Mouse (Mus musculus) neural tube, embryonic 15.5 days (tissue): ENCODE data around the gene Ankrd52. TPM values are rescaled to one million over a fixed set of nuclear protein-coding genes. Genes with fewer than 3 reads are reported as not detected.

ENCODE experiments used
- ATAC-seq: fragments of 200-750 bp; cut with Nextera tagmentation; 2 replicates; pipeline ENCODE4 v1.8.0; 2017; ENCODE audit warnings: mild to moderate bottlenecking, moderate TSS enrichment, moderate library complexity; ENCODE audit not compliant: low FRiP score
- H3K27ac ChIP-seq: fragments of 300-500 bp; sonication (generic); replicated peaks from 2 replicates; pipeline ENCODE4 v1.5.1; 2015; ENCODE audit warnings: mild to moderate bottlenecking, inconsistent platforms
- H3K27me3 ChIP-seq: fragments of 300-500 bp; sonication (generic); replicated peaks from 2 replicates; pipeline ENCODE4 v1.6.1; 2015; ENCODE audit warnings: inconsistent platforms
- H3K36me3 ChIP-seq: fragments of 300-500 bp; sonication (generic); 2 replicates; pipeline ENCODE4 v1.6.1; 2015; ENCODE audit warnings: inconsistent platforms
- H3K4me1 ChIP-seq: fragments of 300-500 bp; sonication (generic); 2 replicates; pipeline ENCODE4 v1.6.1; 2015; ENCODE audit warnings: inconsistent platforms
- H3K4me2 ChIP-seq: fragments of 300-500 bp; sonication (generic); 2 replicates; pipeline ENCODE4 v1.6.1; 2015; ENCODE audit warnings: inconsistent platforms, mild to moderate bottlenecking, moderate library complexity
- H3K4me3 ChIP-seq: fragments of 300-500 bp; sonication (generic); replicated peaks from 2 replicates; pipeline ENCODE4 v1.5.1; 2015; ENCODE audit warnings: mild to moderate bottlenecking, inconsistent platforms
- H3K9ac ChIP-seq: fragments of 300-500 bp; sonication (generic); replicated peaks from 2 replicates; pipeline ENCODE4 v1.6.1; 2015; ENCODE audit warnings: mild to moderate bottlenecking, inconsistent platforms
- H3K9me3 ChIP-seq: fragments of 300-500 bp; sonication (generic); replicated peaks from 2 replicates; pipeline ENCODE4 v1.6.1; 2016; ENCODE audit warnings: inconsistent platforms
- WGBS: fragments of 180-500 bp; shearing (Covaris S2); methylation state at CpG from one replicate; pipeline ENCODE4 v1.1.7; 2015; ENCODE audit warnings: mixed read lengths; 5-methylcytosine and 5-hydroxymethylcytosine counted together
- polyA plus RNA-seq: library from polyadenylated mRNA; unstranded; fragments of >200 nt; fragmentation: Nextera tagmentation; extraction: Ambion mirVana; gene quantifications from 2 replicates; pipeline ENCODE4 v1.2.1, GENCODE M21; 2015

Ankrd52 gene
- polyA plus RNA-seq, 1 experiment from 2014 or later = 11.2 TPM

- no peak overlapping the region for H3K4me2 ChIP-seq
- no peaks in the 10 kb centered on the region for H3K9me3 ChIP-seq
- no peak overlapping the region for H3K4me3 ChIP-seq
- H3K9ac ChIP-seq = no peak overlapping the region
- peaks cover 5% of the 10 kb centered on the region for H3K36me3 ChIP-seq
- no peaks in the 10 kb centered on the region for H3K27me3 ChIP-seq
- peaks cover 26% of the 10 kb centered on the region for H3K4me1 ChIP-seq
- H3K27ac ChIP-seq = peak overlapping the region; percentile 98; the same call in 1 of the 2 replicates
- WGBS = 60% methylated on average over 5 of the region's 6 CpGs
- no peak for ATAC-seq
Observed at GRCm38 (mm10) chr10:128370021-128370420, 6.9 kb upstream of the Ankrd52 start.

GRCm38 (mm10) chr10:128370601-128371000 is 6.3 kb upstream of the Ankrd52 start:
- Histone ChIP-seq H3K9me3 (no peaks in the 10 kb centered on the region), H3K9ac (no peak overlapping the region), H3K27me3 (no peaks in the 10 kb centered on the region), H3K4me1 (peaks cover 26% of the 10 kb centered on the region), H3K36me3 (no peaks in the 10 kb centered on the region), H3K4me3 (no peak overlapping the region), H3K27ac (no peak overlapping the region), H3K4me2 (no peak overlapping the region)
- 48% methylated on average over 4 of the region's 4 CpGs for WGBS
- ATAC-seq = no peak

- no peak overlapping the region for H3K27ac ChIP-seq
- 84% methylated on average over 5 of the region's 5 CpGs for whole genome bisulfite sequencing
- H3K4me2 ChIP-seq = no peak overlapping the region
- peaks cover 25% of the 10 kb centered on the region for H3K4me1 ChIP-seq
- no peak overlapping the region for H3K9ac ChIP-seq
- ATAC-seq = no peak
- H3K4me3 ChIP-seq = no peak overlapping the region
- no peaks in the 10 kb centered on the region for H3K9me3 ChIP-seq
- no peaks in the 10 kb centered on the region for H3K27me3 ChIP-seq
- H3K36me3 ChIP-seq = no peaks in the 10 kb centered on the region
Observed at GRCm38 (mm10) chr10:128372142-128372541, 4.8 kb upstream of the Ankrd52 start.

DNA sequence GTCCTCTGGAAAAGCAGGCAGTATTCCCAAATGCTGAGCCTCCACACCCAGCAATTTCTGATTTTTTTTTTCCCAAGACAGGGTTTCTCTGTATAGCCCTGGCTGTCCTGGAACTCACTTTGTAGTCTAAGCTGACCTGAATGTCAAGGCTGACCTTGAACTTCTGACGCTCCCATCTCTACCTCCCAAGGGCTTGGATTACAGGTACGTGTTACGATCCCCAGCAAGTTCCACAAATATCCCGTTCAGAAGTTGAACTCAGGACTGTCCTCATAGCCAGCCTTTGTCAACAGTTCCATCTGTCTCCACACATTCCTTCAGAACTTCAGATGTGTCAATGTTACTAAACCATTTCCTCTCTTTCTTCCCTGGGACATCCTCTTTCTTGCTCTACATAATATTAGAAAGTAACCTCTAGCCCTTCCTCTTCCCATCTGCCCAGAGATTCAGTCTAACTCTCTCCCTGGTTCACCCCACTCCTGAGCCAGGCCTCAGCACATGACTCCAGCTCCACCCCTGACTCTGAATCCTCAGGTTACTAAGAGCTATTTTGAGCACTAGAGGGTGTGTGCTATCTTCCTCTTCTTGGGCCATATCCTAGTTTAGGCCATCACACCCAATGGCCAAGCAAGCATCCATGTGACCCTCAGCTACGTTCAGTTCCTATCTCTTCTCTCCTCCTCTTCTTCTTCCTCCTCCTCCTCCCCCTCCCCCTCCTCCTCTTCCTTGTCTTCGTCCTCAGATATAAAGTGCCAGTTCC is 3.7 kb upstream of the Ankrd52 start:
- H3K36me3 ChIP-seq = no peaks in the 10 kb centered on the region
- no peak overlapping the region for H3K4me3 ChIP-seq
- no peak overlapping the region for H3K27ac ChIP-seq
- H3K4me2 ChIP-seq = no peak overlapping the region
- no peaks in the 10 kb centered on the region for H3K9me3 ChIP-seq
- H3K4me1 ChIP-seq = peaks cover 20% of the 10 kb centered on the region
- ATAC-seq = no peak
- WGBS = 86% methylated on average over 6 of the region's 6 CpGs
- H3K9ac ChIP-seq = no peak overlapping the region; the same call in 1 of the 2 replicates
- no peaks in the 10 kb centered on the region for H3K27me3 ChIP-seq

GRCm38 (mm10) chr10:128374393-128374792 is 2.5 kb upstream of the Ankrd52 start:
- H3K27ac ChIP-seq = no peak overlapping the region
- no peak overlapping the region for H3K9ac ChIP-seq
- WGBS = 75% methylated on average over 6 of the region's 6 CpGs
- H3K4me2 ChIP-seq = no peak overlapping the region
- H3K4me3 ChIP-seq = no peak overlapping the region
- H3K27me3 ChIP-seq = no peaks in the 10 kb centered on the region
- no peaks in the 10 kb centered on the region for H3K9me3 ChIP-seq
- H3K4me1 ChIP-seq = peaks cover 29% of the 10 kb centered on the region
- no peak for ATAC-seq
- peaks cover 9% of the 10 kb centered on the region for H3K36me3 ChIP-seq

DNA sequence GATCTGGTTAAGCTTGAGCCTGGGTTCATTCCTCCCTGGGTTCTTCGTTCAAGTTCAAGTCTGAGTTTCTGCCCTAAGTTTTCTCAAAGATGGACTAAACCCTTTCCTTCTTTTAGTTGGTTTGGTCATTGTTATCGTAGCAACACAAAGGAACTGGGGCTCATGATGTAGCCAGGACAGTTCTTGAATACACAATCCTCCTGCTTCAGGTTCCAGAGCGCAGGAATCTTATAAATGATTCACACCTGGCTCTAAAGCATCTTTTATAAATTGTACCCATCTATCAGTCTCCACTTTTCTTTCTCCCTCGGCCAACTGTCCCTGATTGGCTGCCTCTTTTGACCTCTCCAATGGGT is 838 bp upstream of the Ankrd52 start:
- H3K4me2 ChIP-seq = peak overlapping the region; percentile 80
- H3K36me3 ChIP-seq = peaks cover 23% of the 10 kb centered on the region
- H3K9me3 ChIP-seq = no peaks in the 10 kb centered on the region
- 38% methylated on average over 4 of the region's 4 CpGs for WGBS
- peaks cover 30% of the 10 kb centered on the region for H3K4me1 ChIP-seq
- H3K4me3 ChIP-seq = peak overlapping the region; percentile 91
- no peaks in the 10 kb centered on the region for H3K27me3 ChIP-seq
- ATAC-seq = no peak
- H3K27ac ChIP-seq = peak overlapping the region; percentile 97
- H3K9ac ChIP-seq = peak overlapping the region; percentile 83

DNA sequence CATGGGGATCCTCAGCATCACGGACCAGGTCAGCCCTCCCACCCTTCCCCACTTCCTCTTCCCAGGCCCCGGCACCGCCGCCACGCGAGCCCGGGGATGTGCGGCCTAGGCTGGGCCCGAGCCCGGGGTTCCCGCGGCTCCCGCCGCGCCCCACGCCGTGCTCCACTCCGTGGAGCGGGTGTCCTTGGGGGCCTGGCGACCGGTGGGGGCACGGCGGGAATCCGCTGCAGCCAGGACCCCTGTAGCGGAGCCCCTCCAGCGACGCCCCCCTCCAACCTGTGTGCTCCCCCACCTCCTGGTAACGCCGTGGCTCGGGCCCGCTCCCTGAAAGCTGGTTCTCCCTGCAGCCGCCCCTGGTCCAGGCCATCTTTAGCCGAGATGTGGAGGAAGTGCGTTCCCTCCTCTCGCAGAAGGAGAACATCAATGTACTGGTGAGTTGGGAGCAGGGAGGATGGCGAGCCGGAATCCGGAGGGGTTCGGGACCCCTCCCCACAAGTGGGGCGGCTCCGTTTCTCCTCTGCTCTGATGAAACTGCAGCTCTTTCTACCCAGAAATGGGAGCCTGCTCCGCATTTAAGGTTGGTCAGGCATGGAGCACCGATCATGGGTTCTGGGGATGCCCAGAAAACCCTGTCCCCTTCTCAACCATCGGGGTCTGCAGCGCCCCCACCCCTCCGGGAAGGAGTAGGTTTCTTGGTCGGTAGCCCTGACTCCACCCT is 466 bp downstream of the Ankrd52 start:
- peak overlapping the region; percentile 97 for H3K27ac ChIP-seq
- peaks cover 30% of the 10 kb centered on the region for H3K4me1 ChIP-seq
- H3K4me2 ChIP-seq = peak overlapping the region; percentile 80
- H3K9ac ChIP-seq = peak overlapping the region; percentile 83
- peaks cover 35% of the 10 kb centered on the region for H3K36me3 ChIP-seq
- peak overlapping the region; percentile 91 for H3K4me3 ChIP-seq
- no peaks in the 10 kb centered on the region for H3K27me3 ChIP-seq
- H3K9me3 ChIP-seq = no peaks in the 10 kb centered on the region
- peak; percentile 67 for ATAC-seq
- under 1% methylated on average over 45 of the region's 47 CpGs for WGBS

GRCm38 (mm10) chr10:128377940-128378448 is 1.1 kb downstream of the Ankrd52 start:
- peak overlapping the region; percentile 80 for H3K4me2 ChIP-seq
- H3K9me3 ChIP-seq = no peaks in the 10 kb centered on the region
- H3K4me3 ChIP-seq = peak overlapping the region; percentile 91
- no peaks in the 10 kb centered on the region for H3K27me3 ChIP-seq
- H3K27ac ChIP-seq = peak overlapping the region; percentile 97
- H3K4me1 ChIP-seq = peaks cover 30% of the 10 kb centered on the region
- peak overlapping the region; percentile 83 for H3K9ac ChIP-seq
- 54% methylated on average over 14 of the region's 14 CpGs for WGBS
- no peak for ATAC-seq
- H3K36me3 ChIP-seq = peaks cover 42% of the 10 kb centered on the region

DNA sequence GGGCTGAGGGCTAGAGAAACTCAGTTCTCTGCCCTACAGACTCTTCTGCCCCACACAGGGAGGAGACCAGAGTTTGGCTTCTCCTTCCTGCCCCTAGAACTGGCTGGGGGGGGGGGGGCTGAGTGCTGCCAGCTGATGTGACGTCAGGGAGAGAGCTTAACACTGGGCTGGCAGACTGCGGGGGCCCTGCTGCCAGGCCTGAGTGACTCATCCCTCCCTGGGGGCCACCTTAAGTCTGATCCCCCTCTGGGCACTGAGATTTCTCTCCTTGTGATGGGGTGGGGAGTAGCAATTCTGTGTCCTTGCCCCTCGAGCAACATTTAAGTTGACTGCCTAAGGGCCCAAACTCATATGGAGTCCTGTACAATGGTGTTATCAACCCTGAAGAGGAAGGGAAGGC is 1.5 kb downstream of the Ankrd52 start:
- peaks cover 46% of the 10 kb centered on the region for H3K36me3 ChIP-seq
- WGBS = 40% methylated on average over 3 of the region's 3 CpGs
- no peaks in the 10 kb centered on the region for H3K9me3 ChIP-seq

DNA sequence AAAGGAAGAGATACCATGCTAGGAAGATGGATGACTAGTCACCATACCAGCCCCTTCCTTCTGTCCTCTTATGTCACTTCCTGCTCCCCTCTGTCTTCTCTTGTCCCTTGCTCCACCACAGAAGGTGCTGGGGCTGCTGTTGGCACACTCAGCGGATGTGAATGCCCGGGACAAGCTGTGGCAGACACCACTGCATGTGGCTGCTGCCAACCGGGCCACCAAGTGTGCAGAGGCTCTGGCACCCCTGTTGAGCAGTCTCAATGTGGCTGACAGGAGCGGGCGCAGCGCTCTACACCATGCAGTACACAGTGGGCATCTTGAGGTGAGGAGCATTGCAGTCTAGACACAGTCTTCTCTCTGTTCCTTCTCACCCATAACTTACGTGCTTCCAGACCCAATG is 2.3 kb downstream of the Ankrd52 start:
- Histone ChIP-seq H3K9ac (peak overlapping the region; percentile 83; the same call in 1 of the 2 replicates), H3K9me3 (no peaks in the 10 kb centered on the region), H3K27ac (peak overlapping the region; percentile 13; the same call in 1 of the 2 replicates), H3K27me3 (no peaks in the 10 kb centered on the region), H3K4me1 (peaks cover 30% of the 10 kb centered on the region), H3K4me3 (no peak overlapping the region), H3K4me2 (no peak overlapping the region), H3K36me3 (peaks cover 54% of the 10 kb centered on the region)
- no peak for ATAC-seq
- WGBS = 93% methylated on average over 7 of the region's 7 CpGs

More for the DNA sequence above, 1.5 kb downstream of the Ankrd52 start:
- Histone ChIP-seq H3K27me3 (no peaks in the 10 kb centered on the region), H3K9ac (peak overlapping the region; percentile 83), H3K4me2 (peak overlapping the region; percentile 80), H3K4me1 (peaks cover 30% of the 10 kb centered on the region), H3K4me3 (peak overlapping the region; percentile 91), H3K27ac (peak overlapping the region; percentile 97)
- ATAC-seq = no peak

DNA sequence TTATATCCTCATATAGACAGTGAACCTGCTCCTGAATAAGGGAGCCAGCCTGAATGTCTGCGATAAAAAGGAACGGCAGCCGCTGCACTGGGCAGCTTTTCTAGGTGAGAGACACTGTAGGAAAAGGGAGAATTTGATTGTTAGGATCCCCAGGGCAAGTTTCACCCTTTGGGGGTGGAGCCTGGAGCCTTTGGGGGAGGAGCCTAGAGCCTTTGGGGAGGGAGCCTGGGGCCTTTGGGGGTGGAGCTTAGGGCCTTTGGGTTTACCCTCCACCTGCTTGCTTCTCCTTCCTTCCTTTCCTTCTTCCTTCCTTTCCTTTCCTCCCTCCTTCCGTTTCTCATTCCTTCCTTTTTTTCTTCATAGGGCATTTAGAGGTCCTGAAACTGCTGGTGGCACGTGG is 3.6 kb downstream of the Ankrd52 start:
- Histone ChIP-seq H3K4me2 (no peak overlapping the region), H3K9ac (no peak overlapping the region), H3K4me3 (no peak overlapping the region), H3K27me3 (no peaks in the 10 kb centered on the region), H3K4me1 (peaks cover 30% of the 10 kb centered on the region), H3K9me3 (no peaks in the 10 kb centered on the region), H3K27ac (no peak overlapping the region), H3K36me3 (peaks cover 66% of the 10 kb centered on the region)
- ATAC-seq = no peak
- WGBS = 93% methylated on average over 5 of the region's 5 CpGs

DNA sequence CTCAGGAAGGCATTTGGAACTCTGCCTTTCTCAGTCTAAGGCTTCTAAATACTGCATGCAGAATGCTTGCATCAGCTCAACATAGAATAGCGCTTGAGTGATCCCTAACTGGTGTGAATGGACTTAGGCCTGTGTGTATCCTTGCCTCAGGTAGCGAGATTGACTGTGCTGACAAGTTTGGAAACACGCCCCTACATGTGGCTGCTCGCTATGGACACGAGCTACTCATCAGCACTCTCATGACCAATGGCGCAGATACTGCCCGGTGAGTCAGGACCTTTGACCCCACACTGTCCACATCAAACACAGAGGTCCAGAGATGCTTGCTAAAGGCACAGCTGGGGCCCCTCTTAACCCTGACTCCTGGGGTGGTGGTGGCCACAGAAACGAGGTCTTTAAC is 5.6 kb downstream of the Ankrd52 start:
- no peak overlapping the region for H3K4me2 ChIP-seq
- no peak overlapping the region for H3K4me3 ChIP-seq
- ATAC-seq = no peak
- H3K27me3 ChIP-seq = no peaks in the 10 kb centered on the region
- no peak overlapping the region for H3K9ac ChIP-seq
- H3K9me3 ChIP-seq = no peaks in the 10 kb centered on the region
- peaks cover 20% of the 10 kb centered on the region for H3K4me1 ChIP-seq
- H3K36me3 ChIP-seq = peaks cover 85% of the 10 kb centered on the region
- 92% methylated on average over 8 of the region's 8 CpGs for WGBS
- no peak overlapping the region for H3K27ac ChIP-seq
